Mouse (Mus musculus) heart, embryonic 16.5 days (tissue): ENCODE results near the gene Dqx1. TPM values are rescaled to one million over a fixed set of nuclear protein-coding genes. Genes with fewer than 3 reads are reported as not detected.

Source experiments
- ATAC-seq: fragments of 200-750 bp; cut with Nextera tagmentation; replicated peaks from 2 replicates; pipeline ENCODE4 v1.8.0; 2017; ENCODE audit warnings: moderate number of reproducible peaks; ENCODE audit not compliant: insufficient read depth, low FRiP score; ENCODE audit errors: extremely low read depth
- H3K27ac ChIP-seq: fragments of 300-500 bp; sonication (generic); 2 replicates; pipeline ENCODE4 v1.5.1; 2014; ENCODE audit warnings: mild to moderate bottlenecking, low read length, control low read depth, moderate library complexity
- H3K27me3 ChIP-seq: fragments of 300-500 bp; sonication (generic); 2 replicates; pipeline ENCODE4 v1.6.1; 2014; ENCODE audit warnings: low read length, mixed read lengths; ENCODE audit not compliant: control insufficient read depth, insufficient read depth
- H3K36me3 ChIP-seq: fragments of 300-500 bp; sonication (generic); 2 replicates; pipeline ENCODE4 v1.6.1; 2014; ENCODE audit not compliant: control insufficient read depth, insufficient read depth
- H3K4me1 ChIP-seq: fragments of 300-500 bp; sonication (generic); 2 replicates; pipeline ENCODE4 v1.6.1; 2014; ENCODE audit warnings: low read length, mixed read lengths; ENCODE audit not compliant: control insufficient read depth, insufficient read depth
- H3K4me2 ChIP-seq: fragments of 300-500 bp; sonication (generic); 2 replicates; pipeline ENCODE4 v1.6.1; 2014; ENCODE audit warnings: low read depth, mild to moderate bottlenecking, control low read depth, low read length
- H3K4me3 ChIP-seq: fragments of 300-500 bp; sonication (generic); 2 replicates; pipeline ENCODE4 v1.5.1; 2014; ENCODE audit warnings: mild to moderate bottlenecking, control low read depth, low read length
- H3K9ac ChIP-seq: fragments of 300-500 bp; sonication (generic); 2 replicates; pipeline ENCODE4 v1.6.1; 2014; ENCODE audit warnings: low read length, control low read depth
- H3K9me3 ChIP-seq: fragments of 300-500 bp; sonication (generic); replicated peaks from 2 replicates; pipeline ENCODE4 v1.6.1; 2016; ENCODE audit warnings: low read length; ENCODE audit not compliant: control insufficient read depth
- WGBS: fragments of 180-500 bp; shearing (Covaris S2); extraction: QIAGEN DNeasy Blood & Tissue Kit; methylation state at CpG from one replicate; pipeline ENCODE4 v1.1.7; 2014; 5-methylcytosine and 5-hydroxymethylcytosine counted together
- polyA plus RNA-seq: library from polyadenylated mRNA; unstranded; fragments of >200 nt; fragmentation: Nextera tagmentation; extraction: Ambion mirVana; gene quantifications from 2 replicates; pipeline ENCODE4 v1.2.1, GENCODE M21; 2015

The Dqx1 gene
- polyA plus RNA-seq, 1 experiment from 2014 or later = 0.75 TPM

DNA sequence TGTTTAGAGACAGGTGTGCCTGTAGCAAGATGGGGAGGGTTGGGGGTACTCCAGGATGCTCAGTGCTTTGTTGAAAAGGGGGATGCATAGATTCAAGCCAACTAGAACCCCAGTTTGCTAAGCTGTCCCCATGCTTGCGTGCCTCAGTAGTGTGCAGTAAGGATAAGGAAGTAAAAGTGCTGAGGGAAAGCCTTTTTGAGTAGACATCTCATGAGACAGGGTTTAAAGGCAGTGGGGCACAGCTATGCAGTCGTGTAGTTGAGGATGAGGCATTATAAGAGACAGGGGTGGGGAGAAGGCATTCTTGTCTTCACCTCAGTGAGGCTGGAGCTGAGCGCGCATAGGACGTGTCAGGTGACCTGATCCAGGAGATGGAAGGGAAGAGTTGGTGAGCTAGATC lies 17.0 kb upstream of the Dqx1 start:
- Histone ChIP-seq H3K27ac (no peak overlapping the region), H3K4me2 (no peak overlapping the region), H3K36me3 (no peaks in the 10 kb centered on the region), H3K4me1 (peaks cover 9% of the 10 kb centered on the region), H3K4me3 (no peak overlapping the region), H3K9ac (no peak overlapping the region), H3K9me3 (no peaks in the 10 kb centered on the region), H3K27me3 (no peaks in the 10 kb centered on the region)
- no peak for ATAC-seq
- WGBS = 78% methylated on average over 5 of the region's 5 CpGs

DNA sequence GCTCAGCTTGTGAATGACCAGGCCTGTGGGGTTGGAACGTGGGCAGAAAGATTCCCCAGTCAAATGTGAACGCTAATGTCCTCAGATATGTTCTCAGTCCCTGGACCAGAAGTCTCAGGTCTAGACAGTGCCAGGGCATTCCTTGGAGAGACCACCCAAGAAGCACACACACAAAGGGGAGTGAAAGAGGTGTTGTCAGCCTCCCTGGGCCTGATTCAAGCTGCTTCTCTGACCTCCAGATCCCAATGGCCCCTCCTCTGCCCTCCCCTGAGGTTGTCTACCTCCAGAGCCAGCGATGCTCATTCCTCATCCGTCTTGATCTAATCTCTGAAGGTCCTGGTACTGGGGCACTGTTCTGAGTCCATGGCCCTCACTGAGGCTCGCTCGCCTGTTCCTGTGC lies 14.1 kb upstream of the Dqx1 start:
- 67% methylated on average over 6 of the region's 6 CpGs for WGBS
- no peak overlapping the region for H3K4me3 ChIP-seq
- H3K36me3 ChIP-seq = no peaks in the 10 kb centered on the region
- H3K9ac ChIP-seq = no peak overlapping the region
- no peaks in the 10 kb centered on the region for H3K27me3 ChIP-seq
- H3K9me3 ChIP-seq = no peaks in the 10 kb centered on the region
- H3K4me1 ChIP-seq = peaks cover 9% of the 10 kb centered on the region
- H3K27ac ChIP-seq = no peak overlapping the region
- no peak overlapping the region for H3K4me2 ChIP-seq
- ATAC-seq = no peak

DNA sequence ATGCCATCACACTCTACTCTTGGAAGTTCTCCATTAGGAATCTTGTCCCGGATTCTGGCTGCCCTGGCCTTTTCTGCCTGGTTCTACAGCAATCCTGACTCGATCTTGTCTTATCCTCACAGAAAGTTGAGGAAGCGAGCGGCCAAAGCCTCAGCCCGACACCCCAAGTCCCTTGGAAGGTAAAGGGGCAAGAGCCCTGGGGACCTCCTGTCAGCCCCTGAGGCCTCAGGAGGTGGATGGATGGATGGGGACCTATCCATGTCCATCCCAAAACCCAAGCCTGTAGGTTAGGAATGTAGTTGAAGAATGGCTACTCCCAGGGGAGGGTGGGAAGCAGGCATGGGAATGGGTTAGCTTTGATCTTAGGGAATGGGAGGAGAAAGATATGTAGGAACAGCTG lies 13.7 kb upstream of the Dqx1 start:
- no peak overlapping the region for H3K4me3 ChIP-seq
- H3K36me3 ChIP-seq = no peaks in the 10 kb centered on the region
- 87% methylated on average over 5 of the region's 5 CpGs for WGBS
- no peaks in the 10 kb centered on the region for H3K27me3 ChIP-seq
- H3K9me3 ChIP-seq = no peaks in the 10 kb centered on the region
- peaks cover 7% of the 10 kb centered on the region for H3K4me1 ChIP-seq
- H3K9ac ChIP-seq = no peak overlapping the region
- no peak for ATAC-seq
- H3K27ac ChIP-seq = no peak overlapping the region
- no peak overlapping the region for H3K4me2 ChIP-seq

DNA sequence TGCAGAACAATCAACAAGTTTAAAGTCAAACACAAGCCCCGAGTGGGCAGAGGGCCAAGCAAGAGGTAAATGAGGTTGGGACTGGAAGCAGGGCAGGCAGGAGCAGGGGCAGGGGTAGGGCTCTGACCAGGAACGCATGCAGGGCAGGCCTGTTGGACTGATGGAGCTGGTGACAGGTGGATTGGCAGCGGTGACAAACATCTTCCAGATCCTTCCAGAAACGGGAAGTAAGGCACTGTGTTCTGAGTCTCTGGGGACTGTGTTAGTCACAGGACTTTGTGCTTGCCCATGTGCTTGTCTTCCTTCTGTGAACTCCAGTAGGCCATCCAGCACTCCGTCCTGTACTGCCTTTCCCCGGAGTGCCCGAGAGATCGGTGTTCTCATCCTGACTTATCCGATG lies 12.9 kb upstream of the Dqx1 start:
- Histone ChIP-seq H3K9me3 (no peaks in the 10 kb centered on the region), H3K36me3 (no peaks in the 10 kb centered on the region), H3K9ac (no peak overlapping the region), H3K4me1 (peaks cover 7% of the 10 kb centered on the region), H3K4me3 (no peak overlapping the region), H3K27ac (peak overlapping the region; percentile 28), H3K27me3 (no peaks in the 10 kb centered on the region), H3K4me2 (no peak overlapping the region)
- peak; percentile 77 for ATAC-seq
- 32% methylated on average over 9 of the region's 9 CpGs for WGBS

DNA sequence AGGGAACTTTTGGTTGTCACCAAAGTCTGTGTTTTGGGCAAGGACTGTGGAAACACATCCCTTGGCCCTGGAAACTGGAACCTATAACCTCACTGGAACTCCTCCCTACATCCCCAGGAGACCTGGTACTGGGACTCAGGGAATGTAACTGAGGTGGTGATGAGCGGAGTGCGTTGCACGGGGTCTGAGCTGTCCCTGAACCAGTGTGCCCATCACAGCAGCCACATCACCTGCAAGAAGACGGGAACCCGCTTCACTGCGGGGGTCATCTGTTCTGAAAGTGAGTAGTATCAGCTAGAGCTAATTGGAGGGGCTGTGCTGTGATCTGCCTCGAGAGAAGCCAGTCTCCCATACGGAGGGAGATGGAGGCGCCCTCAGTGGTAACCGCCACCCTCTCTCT lies 8.3 kb upstream of the Dqx1 start:
- no peak overlapping the region for H3K9ac ChIP-seq
- H3K27me3 ChIP-seq = no peaks in the 10 kb centered on the region
- ATAC-seq = no peak
- no peak overlapping the region for H3K27ac ChIP-seq
- H3K9me3 ChIP-seq = no peaks in the 10 kb centered on the region
- no peak overlapping the region for H3K4me3 ChIP-seq
- WGBS = 72% methylated on average over 10 of the region's 10 CpGs
- H3K4me1 ChIP-seq = peaks cover 14% of the 10 kb centered on the region
- H3K36me3 ChIP-seq = peaks cover 14% of the 10 kb centered on the region; the same call in 1 of the 2 replicates
- H3K4me2 ChIP-seq = no peak overlapping the region

DNA sequence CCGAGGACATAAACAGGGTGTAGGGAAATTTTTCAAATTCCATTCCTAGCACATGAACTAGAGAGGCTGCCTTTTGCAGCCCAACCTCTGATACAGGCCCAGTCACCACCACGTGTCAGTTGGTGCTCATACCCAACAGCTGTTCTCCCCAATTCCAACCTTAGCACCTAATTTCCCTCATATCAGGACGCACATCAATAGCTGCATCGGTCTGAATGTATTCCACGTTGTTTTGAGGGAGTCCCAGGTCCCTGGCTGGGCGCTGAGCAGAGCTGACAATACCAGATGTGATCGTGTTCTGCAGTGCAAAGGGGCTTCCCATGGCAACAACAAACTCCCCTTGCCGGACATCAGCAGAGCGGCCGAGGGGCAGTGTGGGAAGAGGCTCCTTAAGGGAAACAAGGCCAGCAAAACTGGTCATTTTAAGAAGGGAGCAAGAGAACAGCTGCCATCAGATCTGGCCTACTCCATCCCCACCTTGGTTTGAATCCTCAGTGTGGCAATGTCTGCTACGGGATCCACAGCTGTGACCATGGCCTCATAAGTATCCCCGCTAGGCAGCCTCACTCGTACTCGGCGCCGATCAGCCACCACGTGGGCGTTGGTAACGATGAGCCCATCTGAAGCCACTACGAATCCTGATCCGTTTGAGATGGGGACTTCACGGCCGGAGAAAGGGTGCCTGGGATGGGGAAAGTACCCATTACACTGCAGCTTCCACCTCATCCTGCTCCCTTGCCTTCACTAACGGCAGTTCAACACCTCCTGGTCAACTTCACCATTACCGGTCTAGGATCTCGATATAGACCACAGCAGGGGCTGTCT lies 4.3 kb upstream of the Dqx1 start:
- Histone ChIP-seq H3K9me3 (no peaks in the 10 kb centered on the region), H3K36me3 (peaks cover 30% of the 10 kb centered on the region), H3K27me3 (no peaks in the 10 kb centered on the region), H3K4me2 (peak overlapping the region; percentile 96), H3K9ac (peak overlapping the region; percentile 88), H3K4me1 (peaks cover 22% of the 10 kb centered on the region), H3K27ac (peak overlapping the region; percentile 89), H3K4me3 (peak overlapping the region; percentile 73)
- WGBS = 2% methylated on average over 26 of the region's 26 CpGs
- ATAC-seq = peak; percentile 1; the same call in 1 of the 2 replicates

DNA sequence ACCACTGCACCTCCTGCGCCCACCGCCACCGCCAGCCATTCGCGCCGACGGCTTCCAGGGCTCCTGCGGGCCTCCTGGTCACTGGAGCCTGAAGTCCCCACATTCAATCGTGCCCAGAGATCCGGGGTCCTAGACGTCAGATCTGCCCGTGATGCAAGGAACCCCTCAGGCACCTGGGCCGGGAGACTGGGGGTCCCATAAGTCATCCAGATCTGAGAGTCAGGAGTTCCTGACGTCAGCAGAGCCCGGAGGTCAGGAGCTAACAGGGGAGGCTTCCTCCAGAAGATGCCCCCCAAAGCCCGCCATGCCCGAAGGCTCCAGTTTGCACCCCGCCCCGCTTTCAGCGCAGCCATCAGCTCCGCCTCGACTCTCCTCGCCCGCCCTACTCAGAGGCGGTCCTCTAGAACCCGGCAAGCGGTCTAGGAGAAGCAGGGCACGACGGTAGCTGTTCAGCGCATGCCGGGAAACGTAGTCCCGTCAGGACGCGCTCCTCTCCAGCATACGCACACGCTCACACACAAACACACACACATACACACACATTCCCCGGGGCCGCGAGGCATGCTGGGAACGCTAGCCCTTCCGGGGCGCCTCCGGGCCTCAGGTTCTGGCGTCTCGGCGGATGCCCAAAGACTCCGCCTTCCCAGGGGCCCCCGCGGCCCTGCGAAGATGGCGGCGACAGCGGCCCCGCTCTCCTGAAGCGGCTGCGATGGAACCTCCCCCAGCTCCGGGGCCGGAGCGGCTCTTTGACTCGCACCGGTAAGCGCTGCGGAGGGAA lies 3.4 kb upstream of the Dqx1 start, which contains the start of gene Aup1:
TSS of gene Aup1 (plus strand) at position 448 of the 778 bp plus-strand sequence.
- Histone ChIP-seq H3K9ac (peak within 1 kb of the TSS; percentile 88), H3K4me1 (peaks cover 22% of the 10 kb centered on the region), H3K36me3 (peaks cover 30% of the 10 kb centered on the region), H3K4me3 (peak within 1 kb of the TSS; percentile 73), H3K27ac (peak within 1 kb of the TSS; percentile 89), H3K4me2 (peak within 1 kb of the TSS; percentile 96), H3K27me3 (no peaks in the 10 kb centered on the region; the same call in 1 of the 2 replicates), H3K9me3 (no peaks in the 10 kb centered on the region)
- WGBS = under 1% methylated on average over 64 of the region's 64 CpGs
- peak; percentile 95 for ATAC-seq

DNA sequence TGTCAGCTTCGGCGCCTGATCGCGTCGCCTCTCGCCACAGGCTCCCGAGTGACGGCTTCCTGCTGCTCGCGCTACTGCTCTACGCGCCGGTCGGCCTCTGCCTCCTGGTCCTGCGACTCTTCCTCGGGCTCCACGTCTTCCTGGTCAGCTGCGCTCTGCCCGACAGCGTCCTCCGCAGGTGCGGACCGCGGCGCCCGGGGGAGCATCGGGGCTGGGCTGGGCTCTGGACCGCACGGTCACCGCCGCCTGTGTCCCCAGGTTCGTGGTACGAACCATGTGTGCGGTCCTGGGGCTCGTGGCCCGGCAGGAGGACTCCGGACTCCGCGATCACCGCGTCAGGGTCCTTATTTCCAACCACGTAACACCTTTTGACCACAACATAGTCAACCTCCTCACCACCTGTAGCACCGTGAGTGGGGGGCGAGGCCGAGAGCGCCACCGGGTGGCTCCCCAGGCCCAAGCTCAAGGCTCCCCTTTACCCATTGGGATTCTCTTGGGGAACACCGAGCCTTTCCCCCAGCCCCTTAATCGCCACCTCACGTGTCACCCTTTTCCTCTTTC lies 2.7 kb upstream of the Dqx1 start, which contains the start of gene Htra2:
TSS of gene Htra2 (minus strand) at position 403 of the 561 bp plus-strand sequence.
- peak; percentile 37 for ATAC-seq
- H3K27me3 ChIP-seq = peaks cover under 1% of the 10 kb centered on the region; the same call in 1 of the 2 replicates
- WGBS = under 1% methylated on average over 50 of the region's 50 CpGs

More for the DNA sequence above, 2.7 kb upstream of the Dqx1 start, which contains the start of gene Htra2:
- Histone ChIP-seq H3K36me3 (peaks cover 30% of the 10 kb centered on the region), H3K9me3 (no peaks in the 10 kb centered on the region), H3K4me2 (peak within 1 kb of the TSS; percentile 96), H3K27ac (peak within 1 kb of the TSS; percentile 89), H3K9ac (peak within 1 kb of the TSS; percentile 88), H3K4me1 (peaks cover 22% of the 10 kb centered on the region), H3K4me3 (peak within 1 kb of the TSS; percentile 73)
